Mouse (Mus musculus): ENCODE measurements at regions not wholly inside any gene's neighbourhood (a gene's known extent, or its start where the extent isn't known, plus 50 kb on each side); places are given as distances from the start of the nearest gene placed in this dataset.
A peak's percentile ranks its signal among the peaks of the same experiment; 100 is the strongest.

GRCm38 (mm10) chr13:90525801-90526200, 379.4 kb downstream of the Atp6ap1l start:
- TF ChIP-seq FOSL1 (IDR thresholded peaks at IDR 0.05; ENCODE audit: insufficient read depth, low read length, poor library complexity, severe bottlenecking) = no peak
- TF ChIP-seq USF1 (IDR thresholded peaks at IDR 0.05; ENCODE audit: low read depth) = no peak
- TF ChIP-seq CEBPB (IDR thresholded peaks at IDR 0.05; ENCODE audit: low read depth) = no peak
- TF ChIP-seq CTCF (IDR thresholded peaks at IDR 0.05; ENCODE audit: control insufficient read depth, insufficient read depth, insufficient read length) = no peak
- no peak for TF ChIP-seq MAX (IDR thresholded peaks at IDR 0.05)
- TF ChIP-seq MYOD1 (IDR thresholded peaks at IDR 0.05; ENCODE audit: control insufficient read depth, insufficient read length, low read depth) = no peak
- no peak for TF ChIP-seq MYOG (IDR thresholded peaks at IDR 0.05; ENCODE audit: control insufficient read depth, extremely low read depth, insufficient read length)
- H3K4me3 ChIP-seq (ENCODE audit: insufficient read depth, poor library complexity, severe bottlenecking) = no peak overlapping the region

GRCm38 (mm10) chr13:90521758-90522245, 383.4 kb downstream of the Atp6ap1l start:
- no peak for TF ChIP-seq FOSL1 (IDR thresholded peaks at IDR 0.05; ENCODE audit: insufficient read depth, low read length, poor library complexity, severe bottlenecking)
- no peak for TF ChIP-seq USF1 (IDR thresholded peaks at IDR 0.05; ENCODE audit: low read depth)
- no peak for TF ChIP-seq CEBPB (IDR thresholded peaks at IDR 0.05; ENCODE audit: low read depth)
- TF ChIP-seq MYOG (IDR thresholded peaks at IDR 0.05; ENCODE audit: control insufficient read depth, extremely low read depth, insufficient read length) = no peak
- TF ChIP-seq MYOD1 (IDR thresholded peaks at IDR 0.05; ENCODE audit: control insufficient read depth, insufficient read length, low read depth) = no peak
- no peak for TF ChIP-seq MAX (IDR thresholded peaks at IDR 0.05)
- no peak for TF ChIP-seq CTCF (IDR thresholded peaks at IDR 0.05; ENCODE audit: control insufficient read depth, insufficient read depth, insufficient read length)
- H3K36me3 ChIP-seq (ENCODE audit: control insufficient read depth, insufficient read depth) = no peaks in the 10 kb centered on the region
- no peaks in the 10 kb centered on the region for H3K79me2 ChIP-seq (ENCODE audit: control insufficient read depth, insufficient read depth)
- H3ac ChIP-seq (ENCODE audit: control insufficient read depth, insufficient read length, low read depth) = no peak overlapping the region
- H3K79me3 ChIP-seq (ENCODE audit: low read depth) = no peaks in the 10 kb centered on the region
- no peaks in the 10 kb centered on the region for H3K27me3 ChIP-seq (ENCODE audit: control insufficient read depth, insufficient read depth, insufficient read length)
- H3K4me3 ChIP-seq (ENCODE audit: insufficient read depth, poor library complexity, severe bottlenecking) = no peak overlapping the region

More at GRCm38 (mm10) chr13:90525801-90526200, 379.4 kb downstream of the Atp6ap1l start:
- H3K27me3 ChIP-seq (ENCODE audit: control insufficient read depth, insufficient read depth, insufficient read length) = no peaks in the 10 kb centered on the region
- H3K79me2 ChIP-seq (ENCODE audit: control insufficient read depth, insufficient read depth) = no peaks in the 10 kb centered on the region
- H3K79me3 ChIP-seq (ENCODE audit: low read depth) = no peaks in the 10 kb centered on the region
- H3K36me3 ChIP-seq (ENCODE audit: control insufficient read depth, insufficient read depth) = no peaks in the 10 kb centered on the region
- H3ac ChIP-seq (ENCODE audit: control insufficient read depth, insufficient read length, low read depth) = no peak overlapping the region

- Histone ChIP-seq H3ac (ENCODE audit: control insufficient read depth, insufficient read length, low read depth) (no peak overlapping the region), H3K36me3 (ENCODE audit: control insufficient read depth, insufficient read depth) (no peaks in the 10 kb centered on the region), H3K4me3 (ENCODE audit: insufficient read depth, poor library complexity, severe bottlenecking) (no peak overlapping the region), H3K79me3 (ENCODE audit: low read depth) (no peaks in the 10 kb centered on the region), H3K27me3 (ENCODE audit: control insufficient read depth, insufficient read depth, insufficient read length) (no peaks in the 10 kb centered on the region), H3K79me2 (ENCODE audit: control insufficient read depth, insufficient read depth) (no peaks in the 10 kb centered on the region)
- TF ChIP-seq CEBPB (IDR thresholded peaks at IDR 0.05; ENCODE audit: low read depth) (no peak), USF1 (IDR thresholded peaks at IDR 0.05; ENCODE audit: low read depth) (no peak), FOSL1 (IDR thresholded peaks at IDR 0.05; ENCODE audit: insufficient read depth, low read length, poor library complexity, severe bottlenecking) (no peak), MYOD1 (IDR thresholded peaks at IDR 0.05; ENCODE audit: control insufficient read depth, insufficient read length, low read depth) (no peak), MAX (IDR thresholded peaks at IDR 0.05) (no peak), MYOG (IDR thresholded peaks at IDR 0.05; ENCODE audit: control insufficient read depth, extremely low read depth, insufficient read length) (no peak), CTCF (IDR thresholded peaks at IDR 0.05; ENCODE audit: control insufficient read depth, insufficient read depth, insufficient read length) (no peak)
Measured at GRCm38 (mm10) chr13:90520992-90521757, 384.0 kb downstream of the Atp6ap1l start.

- Histone ChIP-seq H3ac (ENCODE audit: control insufficient read depth, insufficient read length, low read depth) (no peak overlapping the region), H3K4me3 (ENCODE audit: insufficient read depth, poor library complexity, severe bottlenecking) (no peak overlapping the region), H3K79me2 (ENCODE audit: control insufficient read depth, insufficient read depth) (no peaks in the 10 kb centered on the region), H3K79me3 (ENCODE audit: low read depth) (no peaks in the 10 kb centered on the region), H3K36me3 (ENCODE audit: control insufficient read depth, insufficient read depth) (no peaks in the 10 kb centered on the region), H3K27me3 (ENCODE audit: control insufficient read depth, insufficient read depth, insufficient read length) (no peaks in the 10 kb centered on the region)
- TF ChIP-seq USF1 (IDR thresholded peaks at IDR 0.05; ENCODE audit: low read depth) (peak; percentile 85), FOSL1 (IDR thresholded peaks at IDR 0.05; ENCODE audit: insufficient read depth, low read length, poor library complexity, severe bottlenecking) (no peak), CEBPB (IDR thresholded peaks at IDR 0.05; ENCODE audit: low read depth) (peak; percentile 100), CTCF (IDR thresholded peaks at IDR 0.05; ENCODE audit: control insufficient read depth, insufficient read depth, insufficient read length) (no peak), MYOD1 (IDR thresholded peaks at IDR 0.05; ENCODE audit: control insufficient read depth, insufficient read length, low read depth) (no peak), MAX (IDR thresholded peaks at IDR 0.05) (peak; percentile 56)
Measured at GRCm38 (mm10) chr13:90515773-90516503, 389.2 kb downstream of the Atp6ap1l start.

- no peaks in the 10 kb centered on the region for H3K36me3 ChIP-seq (ENCODE audit: control insufficient read depth, insufficient read depth)
- H3K79me2 ChIP-seq (ENCODE audit: control insufficient read depth, insufficient read depth) = no peaks in the 10 kb centered on the region
- H3ac ChIP-seq (ENCODE audit: control insufficient read depth, insufficient read length, low read depth) = no peak overlapping the region
- no peaks in the 10 kb centered on the region for H3K79me3 ChIP-seq (ENCODE audit: low read depth)
- peak; percentile 81 for TF ChIP-seq FOSL1 (IDR thresholded peaks at IDR 0.05; ENCODE audit: insufficient read depth, low read length, poor library complexity, severe bottlenecking)
- no peak for TF ChIP-seq MYOD1 (IDR thresholded peaks at IDR 0.05; ENCODE audit: control insufficient read depth, insufficient read length, low read depth)
- peak; percentile 84 for TF ChIP-seq MAX (IDR thresholded peaks at IDR 0.05)
- TF ChIP-seq CEBPB (IDR thresholded peaks at IDR 0.05; ENCODE audit: low read depth) = no peak
- no peak for TF ChIP-seq CTCF (IDR thresholded peaks at IDR 0.05; ENCODE audit: control insufficient read depth, insufficient read depth, insufficient read length)
- no peak for TF ChIP-seq MYOG (IDR thresholded peaks at IDR 0.05; ENCODE audit: control insufficient read depth, extremely low read depth, insufficient read length)
- TF ChIP-seq USF1 (IDR thresholded peaks at IDR 0.05; ENCODE audit: low read depth) = no peak
- H3K27me3 ChIP-seq (ENCODE audit: control insufficient read depth, insufficient read depth, insufficient read length) = no peaks in the 10 kb centered on the region
- no peak overlapping the region for H3K4me3 ChIP-seq (ENCODE audit: insufficient read depth, poor library complexity, severe bottlenecking)
Measured at GRCm38 (mm10) chr13:90513867-90514266, 391.3 kb downstream of the Atp6ap1l start.
